Mouse (Mus musculus): Measurements from ENCODE around the gene Lrrc8c. TPM values are rescaled to one million over a fixed set of nuclear protein-coding genes. Genes with fewer than 3 reads are reported as not detected.

The Lrrc8c gene
- polyA plus RNA-seq, 1 experiment from 2014 or later = 13.5 TPM

DNA sequence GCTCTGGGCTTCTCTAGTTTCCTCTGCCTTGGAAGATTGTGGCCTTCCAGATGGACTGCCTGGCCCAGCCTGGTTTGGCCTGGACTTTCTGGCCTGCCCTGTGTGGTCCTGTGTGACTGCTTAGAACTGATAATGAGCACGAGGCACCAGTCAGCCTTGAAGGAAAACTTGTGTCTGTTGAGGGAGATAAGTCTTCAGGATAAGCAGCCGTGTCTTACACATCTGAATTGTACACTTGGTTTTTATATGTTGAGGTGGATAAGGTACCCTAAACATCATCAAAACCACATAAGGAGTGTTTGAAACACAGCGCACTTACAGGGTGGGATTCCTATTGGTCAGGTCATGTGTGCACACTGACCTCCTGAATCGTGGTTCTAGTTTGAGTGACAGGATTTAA, 46.6 kb downstream of the Lrrc8c start:
- DNase-seq (ENCODE audit: low spot score) (no peak), ATAC-seq (replicated peaks; ENCODE audit: insufficient number of reproducible peaks, low FRiP score, low TSS enrichment, low read depth) (0 out of 2 replicates have a peak, but pooled peaks have one; percentile 49)
- H3K9me3 ChIP-seq (replicated peaks; ENCODE audit: control insufficient read depth, low read length) = no peaks in the 10 kb centered on the region
- H3K4me3 ChIP-seq (ENCODE audit: low read depth, low read length) = no peak overlapping the region
- no peak overlapping the region for H3K4me2 ChIP-seq (ENCODE audit: low read depth, low read length)
- H3K27ac ChIP-seq (replicated peaks; ENCODE audit: low read depth, low read length) = no peak overlapping the region
- H3K9ac ChIP-seq (replicated peaks; ENCODE audit: low read length) = no peak overlapping the region
- H3K4me1 ChIP-seq (ENCODE audit: control insufficient read depth, insufficient read depth, low read length) = no peaks in the 10 kb centered on the region
- WGBS = 82% methylated on average over 4 of the region's 4 CpGs
- no peaks in the 10 kb centered on the region for H3K36me3 ChIP-seq (replicated peaks; ENCODE audit: control insufficient read depth, insufficient read depth, low read depth, low read length)
- no peaks in the 10 kb centered on the region for H3K27me3 ChIP-seq (ENCODE audit: control insufficient read depth, insufficient read depth, low read length)

DNA sequence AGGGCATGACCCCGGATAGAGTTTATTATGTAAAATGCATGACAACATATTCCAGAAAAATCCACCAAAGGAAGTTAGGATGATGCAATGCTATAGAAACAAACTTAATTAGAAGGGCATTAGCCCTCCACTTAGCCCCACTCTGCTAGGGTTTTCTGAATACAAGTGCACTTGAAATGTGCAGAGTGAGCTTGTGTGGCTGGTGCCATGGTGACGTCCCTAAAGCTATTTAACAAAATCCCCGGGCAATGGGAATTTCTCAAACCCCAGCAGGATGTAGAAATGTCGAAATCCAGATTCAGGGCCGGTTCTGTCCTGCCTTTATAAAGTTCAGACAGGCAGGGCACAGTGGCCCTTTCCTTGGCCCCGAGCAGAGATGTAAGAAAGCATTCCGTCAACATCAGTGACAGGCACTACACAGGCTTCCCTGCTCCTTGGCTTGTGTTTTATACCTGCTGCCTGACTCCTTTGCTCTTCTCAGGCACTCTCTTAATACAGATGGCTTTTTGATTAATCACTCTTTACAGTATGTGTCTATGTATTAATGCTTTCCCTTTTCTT, 47.7 kb downstream of the Lrrc8c start:
- Histone ChIP-seq H3K4me3 (ENCODE audit: low read depth, low read length) (no peak overlapping the region), H3K36me3 (replicated peaks; ENCODE audit: control insufficient read depth, insufficient read depth, low read depth, low read length) (no peaks in the 10 kb centered on the region), H3K27me3 (ENCODE audit: control insufficient read depth, insufficient read depth, low read length) (no peaks in the 10 kb centered on the region), H3K9ac (replicated peaks; ENCODE audit: low read length) (no peak overlapping the region), H3K4me1 (ENCODE audit: control insufficient read depth, insufficient read depth, low read length) (no peaks in the 10 kb centered on the region), H3K9me3 (replicated peaks; ENCODE audit: control insufficient read depth, low read length) (no peaks in the 10 kb centered on the region), H3K27ac (replicated peaks; ENCODE audit: low read depth, low read length) (no peak overlapping the region), H3K4me2 (ENCODE audit: low read depth, low read length) (no peak overlapping the region)
- DNase-seq (ENCODE audit: low spot score) (peak; percentile 23), ATAC-seq (replicated peaks; ENCODE audit: insufficient number of reproducible peaks, low FRiP score, low TSS enrichment, low read depth) (no peak)
- WGBS = 62% methylated on average over 7 of the region's 7 CpGs

DNA sequence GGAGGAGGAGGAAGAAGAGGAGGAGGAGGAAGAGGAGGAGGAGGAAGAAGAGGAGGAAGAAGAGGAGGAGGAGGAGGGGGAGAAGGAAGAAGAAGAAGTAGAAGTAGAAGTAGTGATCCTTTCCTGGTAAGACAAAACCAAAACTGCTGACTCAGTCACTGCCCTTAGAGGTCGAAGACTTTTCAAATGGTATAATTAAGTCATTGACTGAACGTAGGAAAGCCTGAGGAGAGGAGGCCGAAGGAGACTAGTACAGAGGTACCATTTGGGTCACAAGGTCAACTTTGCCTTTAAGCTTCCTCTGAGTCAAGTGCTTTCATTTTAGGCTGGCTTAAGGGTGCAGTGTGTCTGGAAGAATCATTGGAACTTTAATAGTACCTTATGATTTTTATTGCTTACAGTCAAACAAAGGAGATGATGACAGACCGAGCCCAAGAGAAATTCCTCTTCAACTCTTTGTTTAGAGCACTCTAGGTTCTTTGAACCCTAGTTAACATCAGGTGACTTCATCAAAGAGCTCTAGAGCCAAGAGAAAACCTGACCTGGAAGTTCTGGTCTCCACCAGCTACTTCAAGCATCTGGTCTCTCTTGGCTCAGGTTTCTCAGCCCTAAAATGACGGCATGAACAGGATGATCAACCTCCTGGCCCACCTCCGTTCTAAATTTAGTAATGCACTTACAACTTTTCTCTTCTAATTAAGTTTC, 49.0 kb downstream of the Lrrc8c start:
- WGBS = 60% methylated on average over 6 of the region's 6 CpGs
- no peak for DNase-seq (ENCODE audit: low spot score)
- H3K36me3 ChIP-seq (replicated peaks; ENCODE audit: control insufficient read depth, insufficient read depth, low read depth, low read length) = no peaks in the 10 kb centered on the region

DNA sequence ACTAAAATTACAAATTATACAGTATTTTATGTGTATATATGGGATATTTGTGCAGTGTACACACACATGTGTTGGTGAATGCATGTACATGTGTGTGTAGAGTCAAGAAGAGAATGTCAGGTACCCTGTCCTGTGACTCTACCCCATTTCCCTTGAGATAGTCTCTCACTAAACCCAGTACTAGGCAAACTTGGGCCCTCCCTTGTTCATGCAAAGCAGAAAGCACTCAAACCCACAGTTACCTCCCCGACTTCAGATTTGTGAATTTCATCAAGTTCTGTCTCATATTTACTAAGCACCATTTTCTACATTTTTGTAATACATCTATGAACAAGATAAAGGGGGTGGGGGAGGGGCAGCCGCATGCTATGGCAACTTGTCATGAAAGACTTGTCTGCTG, 50.0 kb downstream of the Lrrc8c start:
- Histone ChIP-seq H3K27me3 (ENCODE audit: control insufficient read depth, insufficient read depth, low read length) (no peaks in the 10 kb centered on the region), H3K4me3 (ENCODE audit: low read depth, low read length) (no peak overlapping the region), H3K9me3 (replicated peaks; ENCODE audit: control insufficient read depth, low read length) (no peaks in the 10 kb centered on the region), H3K27ac (replicated peaks; ENCODE audit: low read depth, low read length) (no peak overlapping the region), H3K4me2 (ENCODE audit: low read depth, low read length) (no peak overlapping the region), H3K4me1 (ENCODE audit: control insufficient read depth, insufficient read depth, low read length) (no peaks in the 10 kb centered on the region), H3K36me3 (replicated peaks; ENCODE audit: control insufficient read depth, insufficient read depth, low read depth, low read length) (no peaks in the 10 kb centered on the region), H3K9ac (replicated peaks; ENCODE audit: low read length) (no peak overlapping the region)
- ATAC-seq (replicated peaks; ENCODE audit: insufficient number of reproducible peaks, low FRiP score, low TSS enrichment, low read depth) (no peak), DNase-seq (ENCODE audit: low spot score) (no peak)
- 88% methylated on average over 2 of the region's 2 CpGs for WGBS

More for the DNA sequence above, 49.0 kb downstream of the Lrrc8c start:
- H3K4me2 ChIP-seq (ENCODE audit: low read depth, low read length) = no peak overlapping the region
- no peak overlapping the region for H3K27ac ChIP-seq (replicated peaks; ENCODE audit: low read depth, low read length)
- no peaks in the 10 kb centered on the region for H3K4me1 ChIP-seq (ENCODE audit: control insufficient read depth, insufficient read depth, low read length)
- H3K4me3 ChIP-seq (ENCODE audit: low read depth, low read length) = no peak overlapping the region
- H3K9me3 ChIP-seq (replicated peaks; ENCODE audit: control insufficient read depth, low read length) = no peaks in the 10 kb centered on the region
- H3K27me3 ChIP-seq (ENCODE audit: control insufficient read depth, insufficient read depth, low read length) = no peaks in the 10 kb centered on the region
- ATAC-seq (replicated peaks; ENCODE audit: insufficient number of reproducible peaks, low FRiP score, low TSS enrichment, low read depth) = no peak
- no peak overlapping the region for H3K9ac ChIP-seq (replicated peaks; ENCODE audit: low read length)

DNA sequence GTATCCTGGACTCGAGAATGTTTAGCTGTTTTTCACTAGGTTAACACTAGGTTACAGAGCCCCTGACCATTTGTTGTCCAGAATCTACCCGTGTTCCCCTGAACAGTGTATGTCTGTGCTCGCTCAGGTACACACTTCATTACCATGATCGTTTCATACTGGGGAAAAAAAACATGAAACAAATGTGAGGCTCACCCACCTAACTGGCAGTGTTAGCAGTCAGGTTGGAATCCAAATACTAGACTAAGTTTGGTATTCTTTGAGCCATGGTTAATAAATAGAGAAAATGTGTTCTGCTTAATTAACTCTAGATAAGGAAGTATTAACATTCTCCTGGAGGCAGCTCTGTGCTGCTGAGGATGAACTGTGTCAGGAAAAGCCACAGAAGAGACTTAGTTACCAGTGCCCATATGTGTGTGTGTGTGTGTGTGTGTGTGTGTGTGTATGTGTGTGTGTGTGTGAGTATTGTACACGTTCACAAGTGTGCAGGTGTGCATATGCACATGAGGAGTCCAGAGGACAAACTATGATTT, 53.0 kb downstream of the Lrrc8c start:
- no peak for ATAC-seq (replicated peaks; ENCODE audit: insufficient number of reproducible peaks, low FRiP score, low TSS enrichment, low read depth)

DNA sequence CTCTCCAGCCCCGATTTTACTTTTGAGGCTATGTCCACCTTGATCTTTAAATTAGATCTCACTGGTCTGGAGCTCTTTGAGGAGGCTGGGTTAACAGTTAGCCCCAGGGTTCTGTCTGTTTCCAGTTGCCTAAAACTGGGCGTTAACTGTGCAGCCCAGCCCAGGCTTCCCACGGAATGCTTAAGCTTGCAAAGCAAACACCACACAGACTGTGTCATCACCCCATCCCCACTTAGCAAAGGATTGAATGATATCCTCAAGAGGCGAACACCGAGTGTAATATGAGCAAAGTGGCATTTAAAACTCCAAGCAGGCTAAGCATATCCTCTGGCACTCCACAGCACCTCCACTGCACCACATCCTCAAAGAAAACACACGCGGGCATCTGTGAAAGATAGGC, 53.7 kb downstream of the Lrrc8c start:
- H3K4me1 ChIP-seq (ENCODE audit: control insufficient read depth, insufficient read depth, low read length) = no peaks in the 10 kb centered on the region
- WGBS = 69% methylated on average over 7 of the region's 7 CpGs
- H3K9ac ChIP-seq (replicated peaks; ENCODE audit: low read length) = no peak overlapping the region
- H3K27me3 ChIP-seq (ENCODE audit: control insufficient read depth, insufficient read depth, low read length) = no peaks in the 10 kb centered on the region
- DNase-seq (ENCODE audit: low spot score) (no peak), ATAC-seq (replicated peaks; ENCODE audit: insufficient number of reproducible peaks, low FRiP score, low TSS enrichment, low read depth) (no peak; the same call in 1 of the 2 replicates)
- no peaks in the 10 kb centered on the region for H3K9me3 ChIP-seq (replicated peaks; ENCODE audit: control insufficient read depth, low read length)
- H3K4me3 ChIP-seq (ENCODE audit: low read depth, low read length) = no peak overlapping the region
- H3K36me3 ChIP-seq (replicated peaks; ENCODE audit: control insufficient read depth, insufficient read depth, low read depth, low read length) = no peaks in the 10 kb centered on the region
- no peak overlapping the region for H3K4me2 ChIP-seq (ENCODE audit: low read depth, low read length)
- H3K27ac ChIP-seq (replicated peaks; ENCODE audit: low read depth, low read length) = no peak overlapping the region

More for the DNA sequence above, 53.0 kb downstream of the Lrrc8c start:
- DNase-seq (ENCODE audit: low spot score) = no peak
- Histone ChIP-seq H3K9ac (replicated peaks; ENCODE audit: low read length) (no peak overlapping the region), H3K36me3 (replicated peaks; ENCODE audit: control insufficient read depth, insufficient read depth, low read depth, low read length) (no peaks in the 10 kb centered on the region), H3K4me2 (ENCODE audit: low read depth, low read length) (no peak overlapping the region), H3K27me3 (ENCODE audit: control insufficient read depth, insufficient read depth, low read length) (no peaks in the 10 kb centered on the region), H3K4me3 (ENCODE audit: low read depth, low read length) (no peak overlapping the region), H3K4me1 (ENCODE audit: control insufficient read depth, insufficient read depth, low read length) (no peaks in the 10 kb centered on the region), H3K9me3 (replicated peaks; ENCODE audit: control insufficient read depth, low read length) (no peaks in the 10 kb centered on the region), H3K27ac (replicated peaks; ENCODE audit: low read depth, low read length) (no peak overlapping the region)
- WGBS = 75% methylated on average over 5 of the region's 5 CpGs

DNA sequence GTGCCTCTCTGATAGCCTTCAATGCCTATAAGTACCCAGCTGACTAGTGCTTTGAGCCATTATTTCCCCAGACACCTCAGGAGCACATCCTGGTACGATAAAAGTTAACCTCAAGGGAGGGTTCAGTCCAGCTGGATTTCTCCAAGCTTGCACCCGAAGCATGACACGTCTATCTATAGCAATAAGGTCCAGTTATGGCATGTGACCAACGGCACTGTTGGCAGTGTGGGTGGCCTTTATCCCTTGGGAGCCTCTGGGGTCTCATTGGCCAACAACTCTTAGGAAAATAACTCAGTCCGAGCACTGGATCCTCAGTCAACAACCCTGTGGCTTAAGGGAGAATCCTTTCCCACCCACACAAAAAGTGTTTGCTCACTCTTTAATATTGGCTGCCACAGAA, 55.6 kb downstream of the Lrrc8c start:
- no peak overlapping the region for H3K4me3 ChIP-seq (ENCODE audit: low read depth, low read length)
- DNase-seq (ENCODE audit: low spot score) (no peak), ATAC-seq (replicated peaks; ENCODE audit: insufficient number of reproducible peaks, low FRiP score, low TSS enrichment, low read depth) (no peak)
- no peak overlapping the region for H3K9ac ChIP-seq (replicated peaks; ENCODE audit: low read length)
- H3K27me3 ChIP-seq (ENCODE audit: control insufficient read depth, insufficient read depth, low read length) = no peaks in the 10 kb centered on the region
- no peak overlapping the region for H3K27ac ChIP-seq (replicated peaks; ENCODE audit: low read depth, low read length)
- H3K9me3 ChIP-seq (replicated peaks; ENCODE audit: control insufficient read depth, low read length) = no peaks in the 10 kb centered on the region
- H3K4me1 ChIP-seq (ENCODE audit: control insufficient read depth, insufficient read depth, low read length) = no peaks in the 10 kb centered on the region
- WGBS = 88% methylated on average over 5 of the region's 5 CpGs
- H3K36me3 ChIP-seq (replicated peaks; ENCODE audit: control insufficient read depth, insufficient read depth, low read depth, low read length) = no peaks in the 10 kb centered on the region
- no peak overlapping the region for H3K4me2 ChIP-seq (ENCODE audit: low read depth, low read length)

DNA sequence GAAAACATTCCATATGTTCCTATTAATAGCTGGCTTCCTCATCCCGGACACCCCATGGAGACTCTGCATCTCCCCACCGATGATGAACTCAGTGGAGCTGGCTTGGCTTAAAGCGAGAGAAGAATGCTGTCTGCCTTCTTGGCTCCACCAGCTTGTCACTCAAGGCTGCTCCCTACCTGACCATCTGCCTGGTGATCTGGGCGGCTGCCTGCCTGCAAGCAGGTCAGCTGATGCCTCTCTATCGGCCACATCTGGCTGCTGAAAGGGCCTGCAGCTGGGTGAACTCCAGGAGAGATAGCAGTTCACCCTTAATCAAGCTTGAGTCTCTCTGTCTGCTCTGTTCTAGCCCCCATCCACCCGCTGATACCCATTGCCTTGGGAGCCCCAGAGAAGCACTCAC, 56.7 kb downstream of the Lrrc8c start:
- H3K27me3 ChIP-seq (ENCODE audit: control insufficient read depth, insufficient read depth, low read length) = no peaks in the 10 kb centered on the region
- H3K36me3 ChIP-seq (replicated peaks; ENCODE audit: control insufficient read depth, insufficient read depth, low read depth, low read length) = no peaks in the 10 kb centered on the region
- ATAC-seq (replicated peaks; ENCODE audit: insufficient number of reproducible peaks, low FRiP score, low TSS enrichment, low read depth) (no peak), DNase-seq (ENCODE audit: low spot score) (no peak)
- no peak overlapping the region for H3K4me2 ChIP-seq (ENCODE audit: low read depth, low read length)
- 72% methylated on average over 6 of the region's 6 CpGs for WGBS
- no peaks in the 10 kb centered on the region for H3K4me1 ChIP-seq (ENCODE audit: control insufficient read depth, insufficient read depth, low read length)
- no peaks in the 10 kb centered on the region for H3K9me3 ChIP-seq (replicated peaks; ENCODE audit: control insufficient read depth, low read length)
- H3K4me3 ChIP-seq (ENCODE audit: low read depth, low read length) = no peak overlapping the region
- H3K27ac ChIP-seq (replicated peaks; ENCODE audit: low read depth, low read length) = no peak overlapping the region
- no peak overlapping the region for H3K9ac ChIP-seq (replicated peaks; ENCODE audit: low read length)
